Mouse (Mus musculus): ENCODE measurements at regions not wholly inside any gene's neighbourhood (a gene's known extent, or its start where the extent isn't known, plus 50 kb on each side); places are given as distances from the start of the nearest gene placed in this dataset.

GRCm38 (mm10) chr6:108910330-108910729, 81.9 kb downstream of the Edem1 start:
- Histone ChIP-seq H3K4me2 (ENCODE audit: low read length) (no peak overlapping the region), H3K27me3 (replicated peaks; ENCODE audit: control insufficient read depth, insufficient read depth, low read length) (no peaks in the 10 kb centered on the region), H3K27ac (ENCODE audit: low read depth, low read length) (no peak overlapping the region), H3K9ac (ENCODE audit: low read length) (no peak overlapping the region), H3K36me3 (ENCODE audit: control insufficient read depth, insufficient read depth, low read length) (no peaks in the 10 kb centered on the region), H3K9me3 (replicated peaks; ENCODE audit: control insufficient read depth, low read length) (no peaks in the 10 kb centered on the region), H3K4me3 (ENCODE audit: low read depth, low read length) (no peak overlapping the region), H3K4me1 (ENCODE audit: control insufficient read depth, insufficient read depth, low read length) (no peaks in the 10 kb centered on the region)
- ATAC-seq (no peak), DNase-seq (ENCODE audit: low spot score) (no peak)
- WGBS = 98% methylated on average over 1 of the region's 1 CpGs

GRCm38 (mm10) chr6:108912539-108912938, 84.1 kb downstream of the Edem1 start:
- no peak overlapping the region for H3K4me3 ChIP-seq (ENCODE audit: low read depth, low read length)
- H3K27me3 ChIP-seq (replicated peaks; ENCODE audit: control insufficient read depth, insufficient read depth, low read length) = no peaks in the 10 kb centered on the region
- DNase-seq (ENCODE audit: low spot score) (no peak), ATAC-seq (no peak)
- no peak overlapping the region for H3K27ac ChIP-seq (ENCODE audit: low read depth, low read length)
- WGBS = 42% methylated on average over 7 of the region's 7 CpGs
- H3K4me2 ChIP-seq (ENCODE audit: low read length) = no peak overlapping the region
- no peak overlapping the region for H3K9ac ChIP-seq (ENCODE audit: low read length)
- H3K9me3 ChIP-seq (replicated peaks; ENCODE audit: control insufficient read depth, low read length) = no peaks in the 10 kb centered on the region
- H3K4me1 ChIP-seq (ENCODE audit: control insufficient read depth, insufficient read depth, low read length) = no peaks in the 10 kb centered on the region
- no peaks in the 10 kb centered on the region for H3K36me3 ChIP-seq (ENCODE audit: control insufficient read depth, insufficient read depth, low read length)

- 3% methylated on average over 2 of the region's 2 CpGs for WGBS
- no peak overlapping the region for H3K4me2 ChIP-seq (ENCODE audit: low read length)
- peak; percentile 50 for DNase-seq (ENCODE audit: low spot score)
- peaks cover 5% of the 10 kb centered on the region; the same call in 1 of the 2 replicates for H3K4me1 ChIP-seq (ENCODE audit: control insufficient read depth, insufficient read depth, low read length)
- no peak overlapping the region for H3K9ac ChIP-seq (ENCODE audit: low read length)
- H3K9me3 ChIP-seq (replicated peaks; ENCODE audit: control insufficient read depth, low read length) = no peaks in the 10 kb centered on the region
- no peak overlapping the region for H3K27ac ChIP-seq (ENCODE audit: low read depth, low read length)
- peak; percentile 67; the same call in 1 of the 2 replicates for ATAC-seq
- H3K36me3 ChIP-seq (ENCODE audit: control insufficient read depth, insufficient read depth, low read length) = no peaks in the 10 kb centered on the region
- no peak overlapping the region for H3K4me3 ChIP-seq (ENCODE audit: low read depth, low read length)
- H3K27me3 ChIP-seq (replicated peaks; ENCODE audit: control insufficient read depth, insufficient read depth, low read length) = no peaks in the 10 kb centered on the region
These were observed 91.0 kb downstream of the Edem1 start for GRCm38 (mm10) chr6:108919372-108919913.

GRCm38 (mm10) chr6:108921181-108921580, 92.7 kb downstream of the Edem1 start:
- DNase-seq (ENCODE audit: low spot score) (peak; percentile 52), ATAC-seq (no peak)
- H3K4me2 ChIP-seq (ENCODE audit: low read length) = no peak overlapping the region
- H3K4me1 ChIP-seq (ENCODE audit: control insufficient read depth, insufficient read depth, low read length) = peaks cover 5% of the 10 kb centered on the region; the same call in 1 of the 2 replicates
- no peak overlapping the region for H3K9ac ChIP-seq (ENCODE audit: low read length)
- H3K27me3 ChIP-seq (replicated peaks; ENCODE audit: control insufficient read depth, insufficient read depth, low read length) = no peaks in the 10 kb centered on the region
- 65% methylated on average over 3 of the region's 3 CpGs for WGBS
- no peak overlapping the region for H3K27ac ChIP-seq (ENCODE audit: low read depth, low read length)
- H3K9me3 ChIP-seq (replicated peaks; ENCODE audit: control insufficient read depth, low read length) = no peaks in the 10 kb centered on the region
- H3K4me3 ChIP-seq (ENCODE audit: low read depth, low read length) = no peak overlapping the region
- H3K36me3 ChIP-seq (ENCODE audit: control insufficient read depth, insufficient read depth, low read length) = no peaks in the 10 kb centered on the region

- no peak overlapping the region for H3K27ac ChIP-seq (ENCODE audit: low read depth, low read length)
- 92% methylated on average over 6 of the region's 6 CpGs for WGBS
- no peak overlapping the region for H3K9ac ChIP-seq (ENCODE audit: low read length)
- DNase-seq (ENCODE audit: low spot score) (no peak), ATAC-seq (no peak)
- H3K36me3 ChIP-seq (ENCODE audit: control insufficient read depth, insufficient read depth, low read length) = no peaks in the 10 kb centered on the region
- H3K4me3 ChIP-seq (ENCODE audit: low read depth, low read length) = no peak overlapping the region
- H3K9me3 ChIP-seq (replicated peaks; ENCODE audit: control insufficient read depth, low read length) = no peaks in the 10 kb centered on the region
- H3K27me3 ChIP-seq (replicated peaks; ENCODE audit: control insufficient read depth, insufficient read depth, low read length) = no peaks in the 10 kb centered on the region
- H3K4me1 ChIP-seq (ENCODE audit: control insufficient read depth, insufficient read depth, low read length) = peaks cover 5% of the 10 kb centered on the region; the same call in 1 of the 2 replicates
- no peak overlapping the region for H3K4me2 ChIP-seq (ENCODE audit: low read length)
These were observed 94.1 kb downstream of the Edem1 start for GRCm38 (mm10) chr6:108922564-108922963.

GRCm38 (mm10) chr6:108928981-108929380, 100.5 kb downstream of the Edem1 start:
- Histone ChIP-seq H3K4me3 (ENCODE audit: low read depth, low read length) (no peak overlapping the region), H3K4me1 (ENCODE audit: control insufficient read depth, insufficient read depth, low read length) (no peaks in the 10 kb centered on the region), H3K9me3 (replicated peaks; ENCODE audit: control insufficient read depth, low read length) (no peaks in the 10 kb centered on the region), H3K27ac (ENCODE audit: low read depth, low read length) (no peak overlapping the region), H3K36me3 (ENCODE audit: control insufficient read depth, insufficient read depth, low read length) (no peaks in the 10 kb centered on the region), H3K4me2 (ENCODE audit: low read length) (no peak overlapping the region), H3K9ac (ENCODE audit: low read length) (no peak overlapping the region), H3K27me3 (replicated peaks; ENCODE audit: control insufficient read depth, insufficient read depth, low read length) (no peaks in the 10 kb centered on the region)
- no peak for ATAC-seq
- no peak for DNase-seq (ENCODE audit: low spot score)

- Histone ChIP-seq H3K36me3 (ENCODE audit: control insufficient read depth, insufficient read depth, low read length) (no peaks in the 10 kb centered on the region), H3K4me1 (ENCODE audit: control insufficient read depth, insufficient read depth, low read length) (no peaks in the 10 kb centered on the region), H3K27me3 (replicated peaks; ENCODE audit: control insufficient read depth, insufficient read depth, low read length) (no peaks in the 10 kb centered on the region), H3K27ac (ENCODE audit: low read depth, low read length) (no peak overlapping the region), H3K9ac (ENCODE audit: low read length) (no peak overlapping the region), H3K4me2 (ENCODE audit: low read length) (no peak overlapping the region), H3K9me3 (replicated peaks; ENCODE audit: control insufficient read depth, low read length) (no peaks in the 10 kb centered on the region), H3K4me3 (ENCODE audit: low read depth, low read length) (no peak overlapping the region)
- DNase-seq (ENCODE audit: low spot score) (no peak), ATAC-seq (no peak)
- WGBS = 92% methylated on average over 5 of the region's 5 CpGs
These were observed 110.2 kb downstream of the Edem1 start for GRCm38 (mm10) chr6:108938646-108939045.

DNA sequence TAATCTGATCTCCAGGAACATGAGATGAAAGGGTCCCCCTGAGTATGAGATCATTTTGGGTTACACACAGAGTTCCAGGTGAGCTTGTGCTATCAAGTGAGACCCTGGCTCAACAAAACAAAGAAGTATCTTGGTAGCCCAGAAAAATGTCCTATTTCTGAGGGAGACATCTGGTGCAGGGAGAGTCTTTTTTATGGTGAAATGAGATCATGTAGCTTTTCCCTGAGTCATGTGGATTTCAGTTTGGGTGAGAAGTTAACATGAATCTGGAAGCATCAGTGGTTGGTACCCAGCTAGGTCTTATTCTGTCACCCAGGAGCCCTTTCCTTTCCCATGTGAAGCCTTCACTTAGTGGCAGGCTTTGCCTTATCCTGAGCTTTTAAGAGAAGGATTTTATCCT, 113.8 kb downstream of the Edem1 start:
- ATAC-seq (no peak), DNase-seq (ENCODE audit: low spot score) (no peak)
- no peak overlapping the region for H3K27ac ChIP-seq (ENCODE audit: low read depth, low read length)
- H3K4me1 ChIP-seq (ENCODE audit: control insufficient read depth, insufficient read depth, low read length) = no peaks in the 10 kb centered on the region
- H3K4me2 ChIP-seq (ENCODE audit: low read length) = no peak overlapping the region
- H3K9me3 ChIP-seq (replicated peaks; ENCODE audit: control insufficient read depth, low read length) = no peaks in the 10 kb centered on the region
- no peak overlapping the region for H3K4me3 ChIP-seq (ENCODE audit: low read depth, low read length)
- no peak overlapping the region for H3K9ac ChIP-seq (ENCODE audit: low read length)
- no peaks in the 10 kb centered on the region for H3K36me3 ChIP-seq (ENCODE audit: control insufficient read depth, insufficient read depth, low read length)
- H3K27me3 ChIP-seq (replicated peaks; ENCODE audit: control insufficient read depth, insufficient read depth, low read length) = no peaks in the 10 kb centered on the region

- ATAC-seq (no peak), DNase-seq (ENCODE audit: low spot score) (no peak)
- Histone ChIP-seq H3K4me2 (ENCODE audit: low read length) (no peak overlapping the region), H3K9ac (ENCODE audit: low read length) (no peak overlapping the region), H3K4me3 (ENCODE audit: low read depth, low read length) (no peak overlapping the region), H3K4me1 (ENCODE audit: control insufficient read depth, insufficient read depth, low read length) (no peaks in the 10 kb centered on the region), H3K27ac (ENCODE audit: low read depth, low read length) (no peak overlapping the region), H3K9me3 (replicated peaks; ENCODE audit: control insufficient read depth, low read length) (0 out of 2 replicates have a peak, but pooled peaks cover 2% of the 10 kb centered on the region), H3K36me3 (ENCODE audit: control insufficient read depth, insufficient read depth, low read length) (no peaks in the 10 kb centered on the region), H3K27me3 (replicated peaks; ENCODE audit: control insufficient read depth, insufficient read depth, low read length) (no peaks in the 10 kb centered on the region)
- 90% methylated on average over 6 of the region's 6 CpGs for WGBS
These were observed 123.9 kb downstream of the Edem1 start for GRCm38 (mm10) chr6:108952389-108952788.

Measured in forebrain, embryonic 14.5 days (tissue).